Mouse (Mus musculus) ES-E14 (cell line): ENCODE results near the gene Metrnl. TPM values are rescaled to one million over a fixed set of nuclear protein-coding genes. Genes with fewer than 3 reads are reported as not detected.
A peak's percentile ranks its signal among the peaks of the same experiment; 100 is the strongest.

ENCODE experiments used
- DNase-seq: peaks from one replicate; pipeline ENCODE4 v3.0.0-alpha.2; 2013; ENCODE audit warnings: low read depth, low spot score
- H3K27ac ChIP-seq: 2 replicates; pipeline ENCODE4 v1.5.1; 2012; ENCODE audit warnings: low read depth, mild to moderate bottlenecking, low read length, moderate library complexity, mixed read lengths; ENCODE audit not compliant: poor library complexity, insufficient read depth, severe bottlenecking
- H3K36me3 ChIP-seq: 2 replicates; pipeline ENCODE4 v1.6.1; 2012; ENCODE audit warnings: mild to moderate bottlenecking, low read length, moderate library complexity, mixed read lengths; ENCODE audit not compliant: control insufficient read depth, poor library complexity, insufficient read depth, severe bottlenecking
- H3K4me1 ChIP-seq, 2 experiments: fragments of 150-350 bp in 1 of 2; sonication (generic) in 1 of 2; 2 replicates each; pipeline ENCODE4 v1.6.1; 2012; ENCODE audit warnings: low read length in 2 of 2, mild to moderate bottlenecking in 1 of 2, mixed read lengths in 1 of 2; ENCODE audit not compliant: control insufficient read depth in 2 of 2, insufficient read depth in 2 of 2, poor library complexity in 1 of 2
- H3K4me3 ChIP-seq, 2 experiments: fragments of 150-350 bp in 1 of 2; sonication (generic) in 1 of 2; 2 replicates each; pipeline ENCODE4 v1.5.1; 2012; ENCODE audit warnings: low read length in 2 of 2, low read depth in 1 of 2, mild to moderate bottlenecking in 1 of 2, mixed read lengths in 1 of 2; ENCODE audit not compliant: insufficient read depth in 1 of 2, poor library complexity in 1 of 2, severe bottlenecking in 1 of 2
- H3K9ac ChIP-seq: 2 replicates; pipeline ENCODE4 v1.6.1; 2012; ENCODE audit warnings: low read depth, mild to moderate bottlenecking, low read length, mixed read lengths; ENCODE audit not compliant: poor library complexity, insufficient read depth, severe bottlenecking
- H3K9me3 ChIP-seq: fragments of 150-350 bp; sonication (generic); 2 replicates; pipeline ENCODE4 v1.6.1; 2012; ENCODE audit warnings: low read depth, mild to moderate bottlenecking, low read length; ENCODE audit not compliant: control insufficient read depth, insufficient read depth
- CHD2 ChIP-seq: IDR thresholded peaks from 2 replicates; pipeline ENCODE4 v1.6.1; 2014; ENCODE audit warnings: mild to moderate bottlenecking, low read depth, low read length, inconsistent platforms
- HCFC1 ChIP-seq: IDR thresholded peaks from 2 replicates; pipeline ENCODE4 v1.6.1; 2012; ENCODE audit warnings: low read length, inconsistent platforms, borderline replicate concordance; ENCODE audit not compliant: insufficient read depth
- MAFK ChIP-seq: IDR thresholded peaks from 2 replicates; pipeline ENCODE4 v1.6.1; 2014; ENCODE audit warnings: mild to moderate bottlenecking, low read depth, low read length, inconsistent platforms; ENCODE audit not compliant: insufficient read depth
- ZC3H11A ChIP-seq: IDR thresholded peaks from 2 replicates; pipeline ENCODE4 v1.6.1; 2012; ENCODE audit warnings: low read depth, mild to moderate bottlenecking, inconsistent platforms, low read length, borderline replicate concordance
- ZNF384 ChIP-seq: IDR thresholded peaks from 2 replicates; pipeline ENCODE4 v1.6.1; 2012; ENCODE audit warnings: low read depth, low read length, inconsistent platforms
- in situ Hi-C, 2 experiments: fragments of 600-800 bp; cut with MboI; formaldehyde crosslinking; loops; one replicate each; pipeline ENCODE4 v1.15.1; 2025; ENCODE audit warnings: low sequenced_read_pairs in 2 of 2, inconsistent platforms in 1 of 2; ENCODE audit not compliant: unreplicated experiment in 2 of 2
- total RNA-seq: library from RNA; depleted of rRNA; stranded (reverse); fragments of 300-350 nt; gene quantifications from 2 replicates; pipeline ENCODE4 v1.2.3, GENCODE M21; 2012; rRNA removed

Metrnl gene
- 7.8 and 13.0 TPM in 2 replicates for total RNA-seq

DNA sequence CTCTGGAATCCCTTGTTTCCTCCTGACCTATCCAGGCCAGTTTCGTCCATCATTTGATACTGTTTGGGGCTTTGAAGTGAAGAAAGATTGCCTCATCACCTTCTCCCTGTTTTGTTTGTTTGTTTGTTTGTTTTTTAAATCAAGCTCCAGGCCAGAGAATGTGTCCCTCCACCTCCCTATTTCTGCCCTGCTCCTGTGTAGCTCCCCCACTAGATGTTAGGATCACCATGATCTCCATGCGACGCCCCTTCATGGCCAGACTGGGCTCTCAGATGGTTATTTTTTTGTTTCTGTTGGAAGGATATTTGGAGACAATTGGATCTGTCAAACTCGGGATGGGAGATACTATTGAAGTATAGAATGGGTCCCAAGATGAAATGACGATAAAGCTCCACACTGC is at the start of gene Metrnl:
Gene Metrnl, plus strand, starts transcription at position 301 of the 400 bp plus-strand sequence.
- no peak for DNase-seq
- peaks cover 0 to 2% of the 10 kb centered on the region in 2 experiments; a peak in 1 of 4 replicates for H3K4me1 ChIP-seq
- no peaks in the 10 kb centered on the region for H3K9me3 ChIP-seq
- peak within 1 kb of the TSS; percentile 70 to 85 for H3K4me3 ChIP-seq
- no peak within 1 kb of the TSS for H3K27ac ChIP-seq
- no peaks in the 10 kb centered on the region for H3K36me3 ChIP-seq
- peak within 1 kb of the TSS; percentile 32 for H3K9ac ChIP-seq
- no peak for TF ChIP-seq MAFK
- in situ Hi-C loops = no loop called here

DNA sequence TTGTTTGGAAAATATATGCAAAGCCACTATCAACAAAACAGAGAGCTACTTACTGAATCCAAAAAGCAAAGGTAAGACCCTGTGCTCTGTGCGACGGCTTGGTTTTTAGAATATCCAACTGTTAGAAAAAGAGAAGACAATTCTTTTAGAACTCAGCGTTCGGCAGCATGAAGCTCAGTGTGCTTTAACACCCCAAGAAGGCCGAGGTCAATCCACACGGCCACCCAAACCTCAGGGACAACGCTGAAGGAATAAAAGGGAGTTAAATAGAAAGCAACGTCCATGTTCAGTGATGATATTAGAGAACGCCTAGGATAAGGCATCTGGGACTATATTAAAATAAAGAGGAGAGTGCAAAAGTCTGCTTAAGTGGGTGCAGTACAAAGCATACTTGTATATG is 49.8 kb upstream of the Metrnl start:
- Histone ChIP-seq H3K9me3 (no peaks in the 10 kb centered on the region), H3K4me1 (no peaks in the 10 kb centered on the region), H3K9ac (no peak overlapping the region), H3K36me3 (peaks cover 15% of the 10 kb centered on the region; the same call in 1 of the 2 replicates), H3K27ac (no peak overlapping the region), H3K4me3 (no peak overlapping the region)
- no peak for TF ChIP-seq CHD2
- TF ChIP-seq ZNF384 = no peak
- TF ChIP-seq ZC3H11A = no peak
- no peak for TF ChIP-seq MAFK
- TF ChIP-seq HCFC1 = no peak
- DNase-seq = no peak
- in situ Hi-C loops = no loop called here

DNA sequence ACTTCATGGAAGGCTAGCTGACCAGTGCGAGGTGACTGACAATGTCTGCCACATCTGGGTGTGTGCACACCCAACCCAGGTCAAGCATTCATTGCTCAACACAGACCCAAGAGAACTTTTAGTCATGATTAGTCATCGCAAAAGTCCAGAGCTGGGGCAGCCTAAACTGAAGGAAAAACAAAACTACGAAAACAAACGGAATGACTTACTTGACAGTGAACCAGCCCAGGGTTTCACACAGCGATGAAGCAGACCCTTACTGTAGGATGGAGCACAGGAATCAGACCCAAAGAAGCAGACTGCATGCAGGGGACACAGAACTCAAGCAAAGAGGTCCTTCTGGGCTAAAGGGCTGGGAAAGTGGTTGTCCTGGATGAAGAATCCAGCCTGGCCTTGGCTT is 49.4 kb upstream of the Metrnl start:
- Histone ChIP-seq H3K36me3 (peaks cover 15% of the 10 kb centered on the region; the same call in 1 of the 2 replicates), H3K4me3 (no peak overlapping the region), H3K9ac (no peak overlapping the region), H3K9me3 (no peaks in the 10 kb centered on the region), H3K27ac (no peak overlapping the region), H3K4me1 (no peaks in the 10 kb centered on the region)
- in situ Hi-C loops = no loop called here
- DNase-seq = no peak
- TF ChIP-seq ZNF384 (no peak), MAFK (no peak), ZC3H11A (no peak), CHD2 (no peak), HCFC1 (no peak)

DNA sequence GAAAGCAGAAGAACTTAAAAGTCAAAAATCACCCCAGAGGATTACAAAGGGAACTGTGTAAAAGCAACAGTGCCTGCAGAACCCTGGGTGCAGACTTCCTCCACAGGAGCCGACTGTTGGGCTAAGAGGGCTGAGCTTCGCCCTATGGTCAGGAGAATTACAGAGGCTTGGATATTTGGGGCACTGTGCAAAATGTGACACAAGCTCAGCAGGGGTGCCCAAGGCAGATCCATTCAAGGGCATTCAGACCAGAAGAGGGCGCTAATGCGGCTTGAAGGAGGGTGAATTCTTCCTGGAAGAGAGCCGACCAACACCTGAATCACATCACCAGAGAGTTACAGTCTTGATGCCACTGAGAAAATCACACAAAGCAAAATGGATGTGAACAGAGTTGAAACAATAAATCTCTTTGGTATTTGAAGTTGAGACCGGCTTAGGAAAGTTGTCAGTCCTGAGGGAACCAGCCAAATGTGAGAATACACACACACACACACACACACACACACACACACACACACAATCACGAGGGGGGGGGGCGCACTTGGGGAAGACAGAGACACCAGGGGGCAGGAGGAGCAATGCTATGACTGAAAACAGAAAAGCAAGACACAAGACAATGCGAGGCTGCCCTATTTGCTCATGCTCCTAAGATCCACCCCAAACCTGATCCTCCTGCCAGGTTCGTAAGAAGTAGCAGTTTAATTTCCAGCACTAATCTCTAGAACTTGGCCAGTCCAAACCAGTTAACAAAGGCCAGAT is 48.6 kb upstream of the Metrnl start:
- Histone ChIP-seq H3K27ac (no peak overlapping the region), H3K36me3 (peaks cover 15% of the 10 kb centered on the region; the same call in 1 of the 2 replicates), H3K4me1 (no peaks in the 10 kb centered on the region), H3K9ac (no peak overlapping the region), H3K9me3 (no peaks in the 10 kb centered on the region), H3K4me3 (no peak overlapping the region)
- in situ Hi-C loops = no loop called here
- TF ChIP-seq MAFK (no peak), ZNF384 (no peak), ZC3H11A (0 out of 2 replicates have a peak, but pooled peaks have one; percentile 17)
- DNase-seq = peak; percentile 78

GRCm38 (mm10) chr11:121653631-121654030 is 47.7 kb upstream of the Metrnl start:
- Histone ChIP-seq H3K9ac (no peak overlapping the region), H3K4me3 (no peak overlapping the region), H3K36me3 (peaks cover 10% of the 10 kb centered on the region; the same call in 1 of the 2 replicates), H3K9me3 (no peaks in the 10 kb centered on the region), H3K27ac (no peak overlapping the region), H3K4me1 (no peaks in the 10 kb centered on the region)
- DNase-seq = no peak
- TF ChIP-seq HCFC1 = no peak
- TF ChIP-seq CHD2 = no peak
- TF ChIP-seq ZNF384 = no peak
- no peak for TF ChIP-seq ZC3H11A
- TF ChIP-seq MAFK = no peak
- in situ Hi-C loops = no loop called here
